Mouse (Mus musculus): ENCODE data around the gene Tspan9. TPM values are rescaled to one million over a fixed set of nuclear protein-coding genes. Genes with fewer than 3 reads are reported as not detected.

Tspan9 gene
- polyA plus RNA-seq, 1 experiment from 2014 or later: 156 TPM

GRCm38 (mm10) chr6:128132581-128132980 is 10.8 kb downstream of the Tspan9 start:
- Histone ChIP-seq H3K27ac (replicated peaks) (peak overlapping the region; percentile 68; the same call in 1 of the 2 replicates), H3K36me3 (no peaks in the 10 kb centered on the region), H3K4me2 (replicated peaks) (no peak overlapping the region), H3K27me3 (no peaks in the 10 kb centered on the region), H3K9me3 (replicated peaks) (no peaks in the 10 kb centered on the region), H3K4me3 (replicated peaks) (no peak overlapping the region), H3K9ac (no peak overlapping the region), H3K4me1 (peaks cover 78% of the 10 kb centered on the region)
- WGBS: 61% methylated on average over 6 of the region's 6 CpGs
- peak; percentile 63 for ATAC-seq (ENCODE audit: insufficient number of reproducible peaks, low FRiP score, low TSS enrichment, low read depth)

GRCm38 (mm10) chr6:128131390-128131789 is 12.0 kb downstream of the Tspan9 start:
- Histone ChIP-seq H3K27me3 (no peaks in the 10 kb centered on the region), H3K9ac (no peak overlapping the region), H3K4me2 (replicated peaks) (no peak overlapping the region), H3K27ac (replicated peaks) (no peak overlapping the region), H3K9me3 (replicated peaks) (no peaks in the 10 kb centered on the region), H3K36me3 (no peaks in the 10 kb centered on the region), H3K4me3 (replicated peaks) (no peak overlapping the region), H3K4me1 (peaks cover 78% of the 10 kb centered on the region)
- no peak for ATAC-seq (ENCODE audit: insufficient number of reproducible peaks, low FRiP score, low TSS enrichment, low read depth)
- WGBS: 47% methylated on average over 2 of the region's 2 CpGs

GRCm38 (mm10) chr6:128130686-128131085 is 12.7 kb downstream of the Tspan9 start:
- Histone ChIP-seq H3K36me3 (no peaks in the 10 kb centered on the region), H3K4me1 (peaks cover 71% of the 10 kb centered on the region), H3K27me3 (no peaks in the 10 kb centered on the region), H3K9me3 (replicated peaks) (no peaks in the 10 kb centered on the region), H3K9ac (no peak overlapping the region), H3K4me3 (replicated peaks) (no peak overlapping the region), H3K27ac (replicated peaks) (no peak overlapping the region), H3K4me2 (replicated peaks) (no peak overlapping the region)
- no peak for ATAC-seq (ENCODE audit: insufficient number of reproducible peaks, low FRiP score, low TSS enrichment, low read depth)
- 78% methylated on average over 4 of the region's 4 CpGs for WGBS

GRCm38 (mm10) chr6:128129382-128129781 is 14.0 kb downstream of the Tspan9 start:
- Histone ChIP-seq H3K4me3 (replicated peaks) (no peak overlapping the region), H3K4me2 (replicated peaks) (no peak overlapping the region), H3K4me1 (peaks cover 68% of the 10 kb centered on the region), H3K36me3 (no peaks in the 10 kb centered on the region), H3K27ac (replicated peaks) (no peak overlapping the region; the same call in 1 of the 2 replicates), H3K9me3 (replicated peaks) (no peaks in the 10 kb centered on the region), H3K27me3 (no peaks in the 10 kb centered on the region), H3K9ac (no peak overlapping the region)
- no peak for ATAC-seq (ENCODE audit: insufficient number of reproducible peaks, low FRiP score, low TSS enrichment, low read depth)
- 50% methylated on average over 5 of the region's 5 CpGs for WGBS

- H3K36me3 ChIP-seq: no peaks in the 10 kb centered on the region
- no peak for ATAC-seq (ENCODE audit: insufficient number of reproducible peaks, low FRiP score, low TSS enrichment, low read depth)
- no peak overlapping the region for H3K4me3 ChIP-seq (replicated peaks)
- no peaks in the 10 kb centered on the region for H3K9me3 ChIP-seq (replicated peaks)
- H3K27me3 ChIP-seq: no peaks in the 10 kb centered on the region
- no peak overlapping the region for H3K27ac ChIP-seq (replicated peaks)
- H3K4me1 ChIP-seq: peaks cover 64% of the 10 kb centered on the region
- WGBS: 80% methylated on average over 3 of the region's 3 CpGs
- no peak overlapping the region for H3K9ac ChIP-seq
- no peak overlapping the region for H3K4me2 ChIP-seq (replicated peaks)
These were observed 16.1 kb downstream of the Tspan9 start for GRCm38 (mm10) chr6:128127312-128127711.

- Histone ChIP-seq H3K36me3 (no peaks in the 10 kb centered on the region), H3K27me3 (no peaks in the 10 kb centered on the region), H3K9ac (no peak overlapping the region), H3K4me1 (peaks cover 67% of the 10 kb centered on the region), H3K9me3 (replicated peaks) (no peaks in the 10 kb centered on the region), H3K27ac (replicated peaks) (0 out of 2 replicates have a peak overlapping the region, but pooled peaks have one; percentile 35), H3K4me2 (replicated peaks) (no peak overlapping the region), H3K4me3 (replicated peaks) (no peak overlapping the region)
- 29% methylated on average over 4 of the region's 4 CpGs for WGBS
- ATAC-seq (ENCODE audit: insufficient number of reproducible peaks, low FRiP score, low TSS enrichment, low read depth): no peak
These were observed 16.5 kb downstream of the Tspan9 start for GRCm38 (mm10) chr6:128126876-128127275.

GRCm38 (mm10) chr6:128125464-128125863 is 17.9 kb downstream of the Tspan9 start:
- Histone ChIP-seq H3K4me2 (replicated peaks) (no peak overlapping the region), H3K27ac (replicated peaks) (no peak overlapping the region), H3K4me3 (replicated peaks) (no peak overlapping the region), H3K9me3 (replicated peaks) (no peaks in the 10 kb centered on the region), H3K9ac (no peak overlapping the region), H3K27me3 (no peaks in the 10 kb centered on the region), H3K36me3 (no peaks in the 10 kb centered on the region), H3K4me1 (peaks cover 68% of the 10 kb centered on the region)
- no peak for ATAC-seq (ENCODE audit: insufficient number of reproducible peaks, low FRiP score, low TSS enrichment, low read depth)
- WGBS: 68% methylated on average over 3 of the region's 3 CpGs

- no peaks in the 10 kb centered on the region for H3K36me3 ChIP-seq
- no peak overlapping the region for H3K4me3 ChIP-seq (replicated peaks)
- peak overlapping the region; percentile 22; the same call in 1 of the 2 replicates for H3K27ac ChIP-seq (replicated peaks)
- WGBS: 68% methylated on average over 10 of the region's 10 CpGs
- no peak overlapping the region for H3K4me2 ChIP-seq (replicated peaks)
- ATAC-seq (ENCODE audit: insufficient number of reproducible peaks, low FRiP score, low TSS enrichment, low read depth): 0 out of 2 replicates have a peak, but pooled peaks have one; percentile 45
- H3K9ac ChIP-seq: no peak overlapping the region
- no peaks in the 10 kb centered on the region for H3K9me3 ChIP-seq (replicated peaks)
- H3K4me1 ChIP-seq: peaks cover 61% of the 10 kb centered on the region
- no peaks in the 10 kb centered on the region for H3K27me3 ChIP-seq
These were observed 19.0 kb downstream of the Tspan9 start for GRCm38 (mm10) chr6:128124222-128124971.

GRCm38 (mm10) chr6:128122127-128122526 is 21.3 kb downstream of the Tspan9 start:
- no peak overlapping the region for H3K4me2 ChIP-seq (replicated peaks)
- H3K4me3 ChIP-seq (replicated peaks): no peak overlapping the region
- H3K27ac ChIP-seq (replicated peaks): peak overlapping the region; percentile 60
- 0 out of 2 replicates have a peak, but pooled peaks have one; percentile 29 for ATAC-seq (ENCODE audit: insufficient number of reproducible peaks, low FRiP score, low TSS enrichment, low read depth)
- H3K9me3 ChIP-seq (replicated peaks): no peaks in the 10 kb centered on the region
- WGBS: 31% methylated on average over 5 of the region's 5 CpGs
- no peaks in the 10 kb centered on the region for H3K27me3 ChIP-seq
- H3K36me3 ChIP-seq: no peaks in the 10 kb centered on the region
- H3K9ac ChIP-seq: no peak overlapping the region
- H3K4me1 ChIP-seq: peaks cover 53% of the 10 kb centered on the region

GRCm38 (mm10) chr6:128121691-128122090 is 21.7 kb downstream of the Tspan9 start:
- Histone ChIP-seq H3K27me3 (no peaks in the 10 kb centered on the region), H3K9me3 (replicated peaks) (no peaks in the 10 kb centered on the region), H3K36me3 (no peaks in the 10 kb centered on the region), H3K27ac (replicated peaks) (peak overlapping the region; percentile 60), H3K9ac (no peak overlapping the region), H3K4me2 (replicated peaks) (no peak overlapping the region), H3K4me1 (peaks cover 53% of the 10 kb centered on the region), H3K4me3 (replicated peaks) (no peak overlapping the region)
- no peak for ATAC-seq (ENCODE audit: insufficient number of reproducible peaks, low FRiP score, low TSS enrichment, low read depth)
- WGBS: 87% methylated on average over 5 of the region's 5 CpGs

- no peak overlapping the region for H3K4me3 ChIP-seq (replicated peaks)
- no peak overlapping the region for H3K27ac ChIP-seq (replicated peaks)
- no peak overlapping the region for H3K9ac ChIP-seq
- no peaks in the 10 kb centered on the region for H3K36me3 ChIP-seq
- H3K9me3 ChIP-seq (replicated peaks): no peaks in the 10 kb centered on the region
- peaks cover 61% of the 10 kb centered on the region for H3K4me1 ChIP-seq
- no peaks in the 10 kb centered on the region for H3K27me3 ChIP-seq
- no peak for ATAC-seq (ENCODE audit: insufficient number of reproducible peaks, low FRiP score, low TSS enrichment, low read depth)
- WGBS: 69% methylated on average over 12 of the region's 12 CpGs
- no peak overlapping the region for H3K4me2 ChIP-seq (replicated peaks)
These were observed 22.6 kb downstream of the Tspan9 start for GRCm38 (mm10) chr6:128120806-128121205.

Data from embryonic facial prominence, embryonic 15.5 days (tissue).